Mouse (Mus musculus) testis, adult 2 months (tissue): ENCODE measurements around the gene Kif6.

Experiments
- CTCF ChIP-seq: fragments of 200-500 bp; IDR thresholded peaks from 2 replicates; pipeline ENCODE4 v1.5.1; 2012; ENCODE audit warnings: low read depth, mild to moderate bottlenecking, inconsistent platforms, low read length, moderate library complexity; ENCODE audit not compliant: control insufficient read depth, insufficient read depth, insufficient replicate concordance
- POLR2A ChIP-seq: fragments of 200-500 bp; IDR thresholded peaks from 2 replicates; pipeline ENCODE4 v1.6.1; 2012; ENCODE audit warnings: low read depth, mild to moderate bottlenecking, inconsistent platforms, low read length, moderate library complexity; ENCODE audit not compliant: control insufficient read depth

GRCm38 (mm10) chr17:49824142-49824840 is 209.4 kb downstream of the Kif6 start:
- no peak for TF ChIP-seq CTCF
- no peak for TF ChIP-seq POLR2A
